15 mouse cellular contexts compared by ENCODE assay signal in genomic region chrX:159200101-159200500, GRCm38 (mm10). TPM values are rescaled to one million over a fixed set of nuclear protein-coding genes. Genes with fewer than 3 reads are reported as not detected.
A peak's percentile ranks its signal among the peaks of the same experiment; 100 is the strongest.
DNase-seq lines count a peak whose midpoint lies in the region; ATAC-seq and TF ChIP-seq lines count a peak whose summit lies in the region.
"Had no signal": no experiment of that assay in that cellular context is flagged by ENCODE, and none has a peak within 500 bp of the region (broad histone marks: within the 10 kb centered on the region; RNA-seq: fewer than 3 reads in every experiment).

No protein-coding gene starts in this region.

- DNase-seq in thymus, postnatal 14 days = peak; percentile 3
- no peak for DNase-seq in thymus, postnatal 10 days (ENCODE audit: low spot score in 2 of 2)
- peak; percentile 54 for DNase-seq in lung, postnatal 36 days
- no peak for DNase-seq in stomach, postnatal 0 days (ENCODE audit: low spot score)
- no peak for DNase-seq in gastrocnemius, adult 18-20 months (ENCODE audit: low spot score)
- DNase-seq in neural tube, embryonic 10.5 days (ENCODE audit: extremely low spot score, low spot score) = no peak
- DNase-seq: cerebellum, adult 2 months; kidney, adult 18-20 months; retina, postnatal 1 day had no signal

- no peak for TF ChIP-seq EP300 in stomach, postnatal 0 days (optimal IDR thresholded peaks at IDR 0.05)

- TF ChIP-seq CTCF in stomach, postnatal 0 days (IDR thresholded peaks at IDR 0.05; ENCODE audit: low read depth) = no peak

- H3K9ac ChIP-seq in stomach, postnatal 0 days (ENCODE audit: low read length) = no peak overlapping the region
- H3K9ac ChIP-seq: embryonic facial prominence, embryonic 15.5 days; hindbrain, embryonic 15.5 days; liver, embryonic 14.5 days had no signal

- H3K4me1 ChIP-seq in stomach, postnatal 0 days (replicated peaks; ENCODE audit: control insufficient read depth, insufficient read depth) = no peaks in the 10 kb centered on the region
- H3K4me1 ChIP-seq: embryonic facial prominence, embryonic 15.5 days; hindbrain, embryonic 15.5 days; limb, embryonic 10.5 days had no signal

- H3K4me3 ChIP-seq in stomach, postnatal 0 days (ENCODE audit: low read depth, low read length) = no peak overlapping the region
- H3K4me3 ChIP-seq: embryonic facial prominence, embryonic 15.5 days; hindbrain, embryonic 15.5 days; limb, embryonic 10.5 days had no signal

- peak; percentile 75 for ATAC-seq in common myeloid progenitor, adult 5-6 weeks (replicated peaks; ENCODE audit: low read depth, poor library complexity, severe bottlenecking)
- no peak for ATAC-seq in stomach, postnatal 0 days (ENCODE audit: low FRiP score, low TSS enrichment)
- ATAC-seq: Patski had no signal

- no peak overlapping the region for H3K27ac ChIP-seq in stomach, postnatal 0 days (replicated peaks)
- H3K27ac ChIP-seq: embryonic facial prominence, embryonic 15.5 days; hindbrain, embryonic 15.5 days; limb, embryonic 10.5 days; liver, embryonic 14.5 days had no signal

- no peaks in the 10 kb centered on the region for H3K36me3 ChIP-seq in stomach, postnatal 0 days (ENCODE audit: control insufficient read depth, insufficient read depth, low read length)
- H3K36me3 ChIP-seq: embryonic facial prominence, embryonic 15.5 days; hindbrain, embryonic 15.5 days; limb, embryonic 10.5 days had no signal

- H3K27me3 ChIP-seq in stomach, postnatal 0 days (ENCODE audit: control insufficient read depth, insufficient read depth, low read length) = no peaks in the 10 kb centered on the region
- H3K27me3 ChIP-seq: embryonic facial prominence, embryonic 15.5 days; hindbrain, embryonic 15.5 days had no signal

- H3K9me3 ChIP-seq in stomach, postnatal 0 days (ENCODE audit: control insufficient read depth, low read length) = no peaks in the 10 kb centered on the region
- H3K9me3 ChIP-seq: embryonic facial prominence, embryonic 15.5 days; hindbrain, embryonic 15.5 days; limb, embryonic 10.5 days had no signal

- WGBS in stomach, postnatal 0 days = 45% methylated on average over 5 of the region's 5 CpGs

- H3K4me2 ChIP-seq in stomach, postnatal 0 days (replicated peaks; ENCODE audit: low read depth) = no peak overlapping the region
- H3K4me2 ChIP-seq: embryonic facial prominence, embryonic 15.5 days; hindbrain, embryonic 15.5 days had no signal

RNA-seq across cellular contexts. Expression of gene Rps6ka3, which starts 10.0 kb away (rescaled TPM):
- total RNA-seq in common myeloid progenitor, adult 5-6 weeks (2017) = 41.2 and 60.5 TPM in 2 replicates
- 3.6 and 3.7 TPM in 2 replicates for polyA plus RNA-seq in stomach, postnatal 0 days (2015; fragmentation: Nextera tagmentation; extraction: Ambion mirVana)
- total RNA-seq in gastrocnemius, adult 18-20 months (2021) = 10 to 100 TPM; 47.9 to 55.1 TPM

Comparison
In these comparisons a context has a peak if more than half of its experiments do, and no peak if none do; other contexts are left out.
1. DNase-seq: peak in thymus, postnatal 14 days (single experiment) and lung, postnatal 36 days (single experiment); none in thymus, postnatal 10 days (0 of 2), stomach, postnatal 0 days (single experiment), gastrocnemius, adult 18-20 months (single experiment) and neural tube, embryonic 10.5 days (single experiment).